Mouse (Mus musculus) embryonic facial prominence, embryonic 15.5 days (tissue): ENCODE data around the gene Ehhadh. TPM values are rescaled to one million over a fixed set of nuclear protein-coding genes. Genes with fewer than 3 reads are reported as not detected.

ENCODE experiments used
- ATAC-seq: fragments of 200-750 bp; cut with Nextera tagmentation; 2 replicates; pipeline ENCODE4 v1.8.0; 2017; ENCODE audit warnings: low read depth, moderate TSS enrichment; ENCODE audit not compliant: insufficient number of reproducible peaks, low FRiP score, low TSS enrichment
- H3K27ac ChIP-seq: fragments of 300-500 bp; sonication (generic); replicated peaks from 2 replicates; pipeline ENCODE4 v1.5.1; 2015; ENCODE audit warnings: mild to moderate bottlenecking, inconsistent platforms
- H3K27me3 ChIP-seq: fragments of 300-500 bp; sonication (generic); 2 replicates; pipeline ENCODE4 v1.6.1; 2015; ENCODE audit warnings: inconsistent platforms
- H3K36me3 ChIP-seq: fragments of 300-500 bp; sonication (generic); 2 replicates; pipeline ENCODE4 v1.6.1; 2015; ENCODE audit warnings: mild to moderate bottlenecking, inconsistent platforms
- H3K4me1 ChIP-seq: fragments of 300-500 bp; sonication (generic); 2 replicates; pipeline ENCODE4 v1.6.1; 2015; ENCODE audit warnings: inconsistent platforms
- H3K4me2 ChIP-seq: fragments of 300-500 bp; sonication (generic); replicated peaks from 2 replicates; pipeline ENCODE4 v1.6.1; 2015; ENCODE audit warnings: mild to moderate bottlenecking, inconsistent platforms
- H3K4me3 ChIP-seq: fragments of 300-500 bp; sonication (generic); replicated peaks from 2 replicates; pipeline ENCODE4 v1.5.1; 2015; ENCODE audit warnings: mild to moderate bottlenecking, inconsistent platforms
- H3K9ac ChIP-seq: fragments of 300-500 bp; sonication (generic); 2 replicates; pipeline ENCODE4 v1.6.1; 2015; ENCODE audit warnings: inconsistent platforms
- H3K9me3 ChIP-seq: fragments of 300-500 bp; sonication (generic); replicated peaks from 2 replicates; pipeline ENCODE4 v1.6.1; 2016; ENCODE audit warnings: inconsistent platforms
- WGBS: fragments of 180-500 bp; shearing (Covaris S2); methylation state at CpG from one replicate; pipeline ENCODE4 v1.1.7; 2015; 5-methylcytosine and 5-hydroxymethylcytosine counted together
- polyA plus RNA-seq: library from polyadenylated mRNA; unstranded; fragments of >200 nt; fragmentation: Nextera tagmentation; extraction: Ambion mirVana; gene quantifications from 2 replicates; pipeline ENCODE4 v1.2.1, GENCODE M21; 2015

Ehhadh gene
- 2.3 TPM in 2 replicates for polyA plus RNA-seq

DNA sequence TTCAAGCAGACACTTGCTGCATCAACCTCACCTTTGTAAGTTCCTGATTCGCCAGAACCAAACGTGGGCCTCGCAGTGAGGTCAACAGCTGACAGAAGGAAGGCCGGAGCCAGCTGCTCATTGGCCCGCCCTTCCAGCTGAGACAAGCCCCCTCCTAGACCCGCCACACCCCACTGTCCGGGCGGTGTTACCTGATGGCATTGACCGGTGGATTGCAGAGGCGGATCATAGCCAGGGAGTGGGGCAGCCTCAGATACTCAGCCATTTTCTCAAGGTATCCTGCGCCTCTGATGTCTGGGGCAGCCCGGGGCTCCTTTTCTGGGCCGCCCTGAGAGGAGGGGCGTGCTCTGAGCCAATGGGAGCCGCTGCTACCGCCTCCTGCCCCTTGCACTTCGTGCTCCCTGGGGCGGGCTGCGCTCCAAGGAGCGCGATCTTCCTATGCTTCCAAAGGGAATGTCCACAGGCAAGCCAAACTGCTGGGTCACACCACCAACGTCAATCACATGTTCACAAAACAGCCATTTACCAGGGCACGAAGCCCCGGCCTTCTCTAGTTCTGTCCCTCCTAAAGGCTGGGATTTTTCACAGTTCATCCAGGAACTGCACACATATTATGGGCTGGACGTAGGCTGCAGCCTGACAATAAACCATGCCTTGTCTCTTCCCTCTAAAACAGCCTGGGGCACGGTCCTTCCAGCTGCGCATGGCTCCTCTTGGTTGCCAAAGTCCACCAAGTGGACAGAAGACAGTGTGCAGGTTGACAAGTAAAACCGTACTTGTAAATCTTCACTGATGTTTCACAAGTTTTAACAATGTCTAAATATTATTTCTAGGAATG, at the start of gene Ehhadh:
Gene Ehhadh, minus strand, starts transcription at position 292 of the 838 bp plus-strand sequence.
- no peaks in the 10 kb centered on the region for H3K27me3 ChIP-seq
- WGBS: 7% methylated on average over 28 of the region's 28 CpGs
- H3K36me3 ChIP-seq: no peaks in the 10 kb centered on the region
- H3K9ac ChIP-seq: peak within 1 kb of the TSS; percentile 33; the same call in 1 of the 2 replicates
- no peaks in the 10 kb centered on the region for H3K4me1 ChIP-seq
- no peaks in the 10 kb centered on the region for H3K9me3 ChIP-seq
- H3K27ac ChIP-seq: no peak within 1 kb of the TSS
- peak within 1 kb of the TSS; percentile 77 for H3K4me2 ChIP-seq
- peak within 1 kb of the TSS; percentile 58 for H3K4me3 ChIP-seq
- peak; percentile 91 for ATAC-seq

DNA sequence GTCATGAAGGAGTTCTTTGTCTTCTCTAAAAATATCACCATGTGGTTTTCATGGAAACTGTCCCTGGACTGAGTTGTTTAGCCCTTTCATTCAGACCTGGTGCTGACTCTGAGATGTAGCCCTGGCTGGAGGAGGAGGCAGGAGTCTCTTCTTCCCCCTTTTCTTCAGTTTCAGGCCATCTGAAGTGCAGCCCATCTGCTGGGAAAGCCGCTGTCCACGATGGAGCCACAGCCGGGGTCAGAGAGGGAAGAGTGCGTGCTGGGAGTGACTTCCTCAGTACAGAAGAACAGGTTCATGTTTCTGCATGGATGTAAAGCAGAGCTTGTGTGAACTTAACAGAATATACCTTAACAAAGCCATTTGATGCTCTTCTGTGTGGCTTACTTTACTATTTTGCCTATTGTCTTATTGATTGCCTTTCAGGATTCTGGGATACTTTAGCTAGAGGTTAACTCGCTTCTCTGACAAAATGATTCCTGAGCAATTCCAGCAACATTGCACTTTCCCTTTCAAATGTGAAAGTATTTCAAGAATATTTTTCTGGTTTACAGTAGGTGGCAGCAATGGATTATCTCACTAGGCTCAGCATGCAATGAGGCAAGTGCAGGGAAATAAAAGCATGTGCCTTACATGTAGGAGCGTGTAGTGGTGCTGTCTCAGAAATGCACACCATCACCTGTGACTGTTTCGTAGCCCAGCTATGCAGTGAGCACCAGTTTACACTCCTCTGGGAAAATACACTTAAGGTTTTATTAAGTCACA, 48.9 kb upstream of the Ehhadh start:
- whole genome bisulfite sequencing: 32% methylated on average over 7 of the region's 7 CpGs
- no peaks in the 10 kb centered on the region for H3K9me3 ChIP-seq

DNA sequence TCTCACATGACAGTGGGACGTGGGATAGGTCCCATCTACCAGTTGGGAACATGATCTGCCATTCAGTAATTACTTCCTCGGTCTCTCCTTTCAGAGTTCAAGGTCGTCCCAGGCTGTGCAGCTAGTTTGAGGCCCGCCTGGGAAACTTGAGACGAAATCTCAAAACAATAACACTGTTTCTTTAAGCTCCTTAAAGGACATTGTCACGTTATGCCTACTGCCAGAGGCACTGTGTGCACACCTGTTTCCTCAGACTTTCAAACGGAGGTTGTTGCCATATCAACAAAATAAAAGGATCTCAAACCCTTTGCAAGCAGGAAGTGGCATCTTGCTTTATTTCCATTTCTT, 48.0 kb upstream of the Ehhadh start:
- H3K27me3 ChIP-seq: no peaks in the 10 kb centered on the region
- no peak overlapping the region for H3K4me3 ChIP-seq
- H3K9ac ChIP-seq: no peak overlapping the region
- H3K4me2 ChIP-seq: no peak overlapping the region
- H3K9me3 ChIP-seq: no peaks in the 10 kb centered on the region
- ATAC-seq: no peak
- no peaks in the 10 kb centered on the region for H3K4me1 ChIP-seq
- 9% methylated on average over 7 of the region's 7 CpGs for WGBS
- no peaks in the 10 kb centered on the region for H3K36me3 ChIP-seq
- no peak overlapping the region for H3K27ac ChIP-seq

More for the DNA sequence above, 48.9 kb upstream of the Ehhadh start:
- Histone ChIP-seq H3K9ac (no peak overlapping the region), H3K27me3 (no peaks in the 10 kb centered on the region), H3K4me2 (no peak overlapping the region), H3K27ac (no peak overlapping the region), H3K36me3 (no peaks in the 10 kb centered on the region), H3K4me3 (no peak overlapping the region), H3K4me1 (no peaks in the 10 kb centered on the region)
- peak; percentile 78; the same call in 1 of the 2 replicates for ATAC-seq

DNA sequence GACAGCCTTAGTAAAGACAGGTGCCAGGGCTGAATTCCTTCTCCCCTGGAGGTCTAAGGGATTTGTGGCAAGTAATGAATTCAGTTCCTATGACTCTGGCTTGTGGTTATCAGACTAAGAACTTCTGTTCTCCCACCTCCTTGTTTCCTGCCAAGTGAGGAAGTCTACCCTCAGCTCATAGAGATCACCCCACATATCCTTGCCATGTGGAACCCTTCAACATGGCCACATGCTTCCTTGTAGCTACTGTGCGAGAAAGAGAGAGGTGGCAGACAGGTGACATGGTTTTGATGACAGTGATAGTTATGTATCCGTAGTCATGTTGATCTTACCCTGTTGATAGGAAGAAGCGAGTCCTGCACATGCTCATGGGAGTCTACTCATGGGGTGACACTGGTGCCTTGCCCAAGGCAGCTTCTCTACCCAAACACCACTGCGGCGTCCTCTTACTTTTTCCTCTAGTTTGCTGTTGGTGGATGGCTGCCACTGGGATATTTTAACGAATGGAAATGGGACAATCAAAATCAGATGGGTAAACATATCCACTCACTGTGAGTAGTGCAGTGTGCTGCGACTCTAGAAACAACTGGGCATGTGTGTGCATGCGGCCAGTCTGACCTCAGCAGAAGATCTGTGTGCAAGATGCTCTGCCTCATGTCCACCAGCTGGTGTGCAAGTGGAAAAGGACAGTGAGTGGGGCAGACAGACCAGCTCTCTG, 47.4 kb upstream of the Ehhadh start:
- Histone ChIP-seq H3K4me2 (no peak overlapping the region), H3K36me3 (no peaks in the 10 kb centered on the region)
- WGBS: 51% methylated on average over 8 of the region's 8 CpGs

DNA sequence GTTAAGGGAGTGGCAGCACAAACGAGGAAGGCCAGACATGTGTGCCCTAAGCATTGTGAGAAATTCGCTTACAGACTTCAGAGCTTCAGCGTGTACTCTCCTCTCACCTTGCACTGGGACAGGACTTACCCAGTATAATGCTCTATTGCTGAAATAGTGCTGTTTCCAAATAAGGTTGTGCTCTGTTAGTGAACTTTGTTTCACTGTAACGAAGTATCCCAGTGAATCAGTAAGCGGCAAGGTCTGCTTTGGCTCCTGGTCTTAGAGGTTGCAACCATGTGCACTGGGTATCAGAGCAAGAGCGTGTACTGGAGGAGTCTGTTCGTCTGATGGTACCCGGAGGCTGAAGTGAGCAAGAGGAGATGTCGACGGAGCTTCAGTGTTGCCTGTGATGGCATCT, 46.4 kb upstream of the Ehhadh start:
- 72% methylated on average over 10 of the region's 10 CpGs for WGBS
- Histone ChIP-seq H3K27ac (no peak overlapping the region), H3K4me3 (no peak overlapping the region), H3K4me1 (no peaks in the 10 kb centered on the region), H3K36me3 (no peaks in the 10 kb centered on the region), H3K4me2 (no peak overlapping the region), H3K9ac (no peak overlapping the region), H3K27me3 (no peaks in the 10 kb centered on the region), H3K9me3 (no peaks in the 10 kb centered on the region)
- no peak for ATAC-seq

More for the DNA sequence above, 47.4 kb upstream of the Ehhadh start:
- H3K27ac ChIP-seq: no peak overlapping the region
- H3K4me1 ChIP-seq: no peaks in the 10 kb centered on the region
- H3K4me3 ChIP-seq: no peak overlapping the region
- no peak for ATAC-seq
- H3K9ac ChIP-seq: no peak overlapping the region
- no peaks in the 10 kb centered on the region for H3K27me3 ChIP-seq
- H3K9me3 ChIP-seq: no peaks in the 10 kb centered on the region

DNA sequence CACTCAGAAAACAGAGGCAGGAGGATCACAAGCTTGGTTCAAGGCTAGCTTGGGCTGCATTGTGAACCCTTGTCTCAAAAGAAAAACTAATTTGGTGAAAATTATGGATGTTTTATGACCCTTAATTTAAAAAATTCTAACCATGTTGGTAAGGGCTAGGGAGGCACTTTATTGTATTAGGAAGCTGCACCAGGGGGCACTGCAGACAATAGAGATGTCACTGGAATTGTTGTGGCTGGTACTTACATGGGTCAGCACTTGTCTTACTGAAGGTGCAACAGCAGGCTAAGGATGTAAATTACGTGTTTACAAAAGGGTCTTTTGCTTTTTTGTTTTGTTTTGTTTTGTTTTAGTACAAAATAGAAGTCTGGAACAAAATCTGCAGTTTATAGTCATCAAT, 45.9 kb upstream of the Ehhadh start:
- no peaks in the 10 kb centered on the region for H3K9me3 ChIP-seq
- no peak overlapping the region for H3K4me2 ChIP-seq
- WGBS: 68% methylated on average over 1 of the region's 1 CpGs
- no peak for ATAC-seq
- H3K4me3 ChIP-seq: no peak overlapping the region
- H3K36me3 ChIP-seq: no peaks in the 10 kb centered on the region
- H3K9ac ChIP-seq: no peak overlapping the region
- H3K27ac ChIP-seq: no peak overlapping the region
- no peaks in the 10 kb centered on the region for H3K27me3 ChIP-seq
- no peaks in the 10 kb centered on the region for H3K4me1 ChIP-seq

DNA sequence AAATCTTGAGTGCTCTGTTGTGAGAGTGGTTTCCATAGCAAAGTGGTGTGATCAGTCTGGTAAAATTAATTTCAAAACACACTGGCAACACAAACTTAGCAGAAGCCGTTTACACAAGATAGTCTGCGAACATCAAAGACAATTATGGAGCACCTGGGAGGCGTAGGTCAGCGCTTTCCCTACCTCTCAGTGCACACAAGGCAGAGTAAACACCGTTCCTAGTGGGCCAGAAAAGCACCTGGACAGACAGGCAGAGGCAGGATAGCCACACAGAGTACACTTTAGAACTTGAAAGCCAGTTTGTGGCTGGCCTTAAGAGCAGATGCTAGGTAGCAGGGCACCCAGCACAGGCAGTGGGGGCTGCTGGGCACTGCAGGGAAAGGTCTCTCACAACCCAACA, 44.2 kb upstream of the Ehhadh start:
- H3K36me3 ChIP-seq: no peaks in the 10 kb centered on the region
- no peaks in the 10 kb centered on the region for H3K9me3 ChIP-seq
- no peaks in the 10 kb centered on the region for H3K4me1 ChIP-seq
- no peak overlapping the region for H3K4me3 ChIP-seq
- H3K4me2 ChIP-seq: no peak overlapping the region
- no peak overlapping the region for H3K27ac ChIP-seq
- H3K27me3 ChIP-seq: no peaks in the 10 kb centered on the region
- 65% methylated on average over 5 of the region's 5 CpGs for WGBS
- ATAC-seq: no peak
- no peak overlapping the region for H3K9ac ChIP-seq

DNA sequence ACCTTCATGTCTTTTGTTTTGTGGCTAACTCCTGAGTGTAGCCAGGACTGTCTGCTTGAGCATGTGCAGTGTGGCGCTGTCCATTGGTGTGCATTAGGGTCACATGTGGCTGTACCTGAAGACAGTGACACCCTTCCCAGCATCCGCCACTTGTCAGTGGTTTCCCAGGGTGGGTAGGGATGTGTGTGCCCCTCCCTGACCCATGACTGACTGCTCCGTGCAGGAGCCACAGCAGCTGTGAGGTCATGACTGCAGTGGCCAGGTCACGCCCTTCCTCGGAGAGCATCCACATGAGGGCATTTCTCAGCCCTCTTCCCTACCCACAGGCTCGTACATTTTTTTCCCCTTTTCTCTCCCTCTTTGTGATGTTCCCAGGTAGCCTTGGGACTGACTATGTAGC, 43.2 kb upstream of the Ehhadh start:
- Histone ChIP-seq H3K9me3 (no peaks in the 10 kb centered on the region), H3K4me3 (no peak overlapping the region), H3K4me1 (no peaks in the 10 kb centered on the region), H3K36me3 (no peaks in the 10 kb centered on the region), H3K27ac (no peak overlapping the region), H3K4me2 (no peak overlapping the region), H3K27me3 (no peaks in the 10 kb centered on the region), H3K9ac (no peak overlapping the region)
- ATAC-seq: no peak
- 57% methylated on average over 6 of the region's 6 CpGs for WGBS

DNA sequence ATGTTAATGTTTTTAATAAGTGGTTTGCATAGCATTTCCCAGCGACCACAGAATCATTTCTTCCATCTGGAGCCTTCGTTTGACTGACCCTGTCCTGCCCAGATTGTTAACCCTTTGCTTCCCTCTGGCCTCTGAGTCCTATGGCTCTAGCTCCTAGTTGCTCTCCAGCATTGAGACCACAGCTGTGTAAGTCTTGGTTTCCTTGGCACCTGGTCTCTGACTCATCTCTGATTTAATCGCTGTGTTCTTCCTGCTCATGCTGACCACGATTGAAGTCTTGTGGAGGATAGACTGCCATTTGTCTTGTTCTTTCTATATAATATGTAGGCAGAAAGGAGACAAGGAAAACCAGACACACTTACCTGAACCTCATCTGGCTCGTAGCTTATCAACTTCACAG, 42.1 kb upstream of the Ehhadh start:
- Histone ChIP-seq H3K4me2 (no peak overlapping the region), H3K9ac (no peak overlapping the region), H3K4me3 (no peak overlapping the region), H3K4me1 (no peaks in the 10 kb centered on the region), H3K9me3 (no peaks in the 10 kb centered on the region), H3K27me3 (no peaks in the 10 kb centered on the region), H3K36me3 (no peaks in the 10 kb centered on the region), H3K27ac (no peak overlapping the region)
- no peak for ATAC-seq
- 29% methylated on average over 5 of the region's 5 CpGs for WGBS

DNA sequence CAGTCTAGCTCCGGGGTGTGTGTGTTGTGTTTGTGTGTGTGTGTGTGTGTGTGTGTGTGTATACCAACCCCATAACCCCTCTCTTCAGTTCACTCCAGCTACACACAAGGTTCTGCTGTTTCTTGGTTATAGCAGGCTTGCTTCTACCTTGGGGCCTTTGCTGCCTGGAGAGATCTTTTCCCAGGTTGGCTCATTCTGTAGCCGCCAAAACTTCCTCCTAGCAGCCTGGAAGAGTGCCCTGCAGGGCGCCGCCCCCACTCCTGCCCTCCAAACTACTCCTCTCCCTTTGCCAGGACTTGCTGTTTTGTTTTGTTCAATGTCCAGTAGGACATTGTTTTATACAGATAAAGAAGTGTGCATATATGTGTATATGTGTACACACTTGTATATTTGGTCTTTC, 40.0 kb upstream of the Ehhadh start:
- H3K4me3 ChIP-seq: no peak overlapping the region
- H3K27me3 ChIP-seq: no peaks in the 10 kb centered on the region
- no peaks in the 10 kb centered on the region for H3K4me1 ChIP-seq
- WGBS: 68% methylated on average over 4 of the region's 4 CpGs
- no peak overlapping the region for H3K9ac ChIP-seq
- no peaks in the 10 kb centered on the region for H3K36me3 ChIP-seq
- no peak overlapping the region for H3K27ac ChIP-seq
- H3K4me2 ChIP-seq: no peak overlapping the region
- no peaks in the 10 kb centered on the region for H3K9me3 ChIP-seq
- ATAC-seq: no peak

DNA sequence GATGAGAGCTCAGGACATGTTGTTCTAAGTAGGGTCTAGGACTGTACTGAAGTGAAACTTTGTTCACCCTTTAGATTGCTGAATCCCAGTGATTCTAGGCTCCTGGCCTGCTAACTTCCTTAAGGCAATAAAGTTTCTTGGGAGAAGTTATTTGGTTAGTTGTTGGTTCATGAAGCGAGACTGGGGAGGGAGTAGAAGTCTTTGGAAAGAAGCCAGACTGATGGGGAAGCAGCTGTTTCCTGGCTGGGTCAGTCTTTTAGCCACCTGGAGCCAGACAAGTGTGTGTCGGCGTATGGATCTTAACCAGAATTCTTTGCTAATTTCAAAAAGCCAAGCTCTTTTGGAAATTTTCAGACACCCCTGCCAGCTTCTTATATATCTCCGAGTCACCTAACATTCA, 39.5 kb upstream of the Ehhadh start:
- H3K4me3 ChIP-seq: no peak overlapping the region
- no peaks in the 10 kb centered on the region for H3K4me1 ChIP-seq
- no peaks in the 10 kb centered on the region for H3K27me3 ChIP-seq
- no peak for ATAC-seq
- no peaks in the 10 kb centered on the region for H3K36me3 ChIP-seq
- no peak overlapping the region for H3K9ac ChIP-seq
- WGBS: 45% methylated on average over 4 of the region's 4 CpGs
- H3K9me3 ChIP-seq: no peaks in the 10 kb centered on the region
- H3K4me2 ChIP-seq: no peak overlapping the region
- H3K27ac ChIP-seq: no peak overlapping the region
